Mouse (Mus musculus) frontal cortex, postnatal 25 days (tissue): ENCODE data around the gene Gm21897.
"Not testable (repeated sequence)": the region's sequence is repeated elsewhere in the genome, so short reads cannot be mapped to it uniquely, and the experiment has no call there.

ENCODE experiments used
- DNase-seq, 2 experiments: peaks; one replicate each; pipeline ENCODE4 v3.0.0; 2022; ENCODE audit warnings: low spot score in 2 of 2

Gm21897 gene

GRCm38 (mm10) chr16:15317158-15317557, at the start of gene Gm21897:
TSS of gene Gm21897 (plus strand) at chr16:15317458.
- DNase-seq = not testable (repeated sequence)

GRCm38 (mm10) chr16:15272291-15272690, 45.0 kb upstream of the Gm21897 start:
- DNase-seq = no peak

GRCm38 (mm10) chr16:15277461-15277860, 39.8 kb upstream of the Gm21897 start:
- no peak for DNase-seq

- DNase-seq = no peak
Observed at GRCm38 (mm10) chr16:15293041-15293440, 24.2 kb upstream of the Gm21897 start.

- no peak for DNase-seq
Observed at GRCm38 (mm10) chr16:15294289-15294688, 23.0 kb upstream of the Gm21897 start.

GRCm38 (mm10) chr16:15294911-15295659, 22.2 kb upstream of the Gm21897 start:
- no peak for DNase-seq

- no peak for DNase-seq
Observed at GRCm38 (mm10) chr16:15334526-15334925, 17.3 kb downstream of the Gm21897 start.

- no peak for DNase-seq
Observed at GRCm38 (mm10) chr16:15339051-15339450, 21.8 kb downstream of the Gm21897 start.

GRCm38 (mm10) chr16:15346045-15346444, 28.8 kb downstream of the Gm21897 start:
- no peak for DNase-seq

GRCm38 (mm10) chr16:15349381-15349780, 32.1 kb downstream of the Gm21897 start:
- DNase-seq = no peak

- no peak for DNase-seq
Observed at GRCm38 (mm10) chr16:15351301-15351700, 34.0 kb downstream of the Gm21897 start.

GRCm38 (mm10) chr16:15352320-15352719, 35.1 kb downstream of the Gm21897 start:
- DNase-seq = no peak

GRCm38 (mm10) chr16:15354901-15355300, 37.6 kb downstream of the Gm21897 start:
- DNase-seq = no peak

- DNase-seq = no peak
Observed at GRCm38 (mm10) chr16:15355339-15355738, 38.1 kb downstream of the Gm21897 start.

- DNase-seq = no peak
Observed at GRCm38 (mm10) chr16:15357766-15358165, 40.5 kb downstream of the Gm21897 start.

GRCm38 (mm10) chr16:15359110-15359782, 42.0 kb downstream of the Gm21897 start:
- DNase-seq = no peak

- no peak for DNase-seq
Observed at GRCm38 (mm10) chr16:15360825-15361224, 43.6 kb downstream of the Gm21897 start.
